Mouse (Mus musculus) heart, adult 2 months (tissue): ENCODE data around the gene Irf8.

ENCODE experiments used
- CTCF ChIP-seq: fragments of 200-600 bp; IDR thresholded peaks from 2 replicates; pipeline ENCODE4 v1.8.1; 2022; ENCODE audit warnings: antibody characterized with exemption, mild to moderate bottlenecking, moderate library complexity
- POLR2A ChIP-seq: fragments of 200-500 bp; IDR thresholded peaks from 2 replicates; pipeline ENCODE4 v1.6.1; 2011; ENCODE audit warnings: mild to moderate bottlenecking, low read depth, low read length, control low read depth; ENCODE audit not compliant: insufficient read depth

DNA sequence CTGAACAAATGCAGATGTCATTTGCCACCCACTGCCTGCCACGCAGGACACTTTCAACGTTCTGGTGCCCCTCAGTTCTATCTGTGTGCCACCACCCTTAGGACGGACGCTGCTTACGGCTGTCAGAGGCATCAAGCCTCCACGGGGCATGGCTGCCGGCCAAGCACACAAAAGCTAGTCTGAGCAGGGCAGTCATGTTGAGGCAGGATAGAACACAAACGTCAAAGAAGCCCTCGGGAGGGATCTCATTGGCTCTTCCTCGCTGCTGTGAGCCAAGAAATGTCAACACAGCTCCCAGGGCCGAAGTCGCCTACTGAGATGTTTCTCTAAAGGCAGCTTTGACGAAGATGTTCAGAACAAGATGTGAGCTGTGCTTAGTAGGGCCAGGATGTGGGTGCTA is 41.6 kb downstream of the Irf8 start:
- TF ChIP-seq CTCF = no peak
- TF ChIP-seq POLR2A = no peak
